Mouse (Mus musculus): ENCODE data around the gene Banf1.

DNA sequence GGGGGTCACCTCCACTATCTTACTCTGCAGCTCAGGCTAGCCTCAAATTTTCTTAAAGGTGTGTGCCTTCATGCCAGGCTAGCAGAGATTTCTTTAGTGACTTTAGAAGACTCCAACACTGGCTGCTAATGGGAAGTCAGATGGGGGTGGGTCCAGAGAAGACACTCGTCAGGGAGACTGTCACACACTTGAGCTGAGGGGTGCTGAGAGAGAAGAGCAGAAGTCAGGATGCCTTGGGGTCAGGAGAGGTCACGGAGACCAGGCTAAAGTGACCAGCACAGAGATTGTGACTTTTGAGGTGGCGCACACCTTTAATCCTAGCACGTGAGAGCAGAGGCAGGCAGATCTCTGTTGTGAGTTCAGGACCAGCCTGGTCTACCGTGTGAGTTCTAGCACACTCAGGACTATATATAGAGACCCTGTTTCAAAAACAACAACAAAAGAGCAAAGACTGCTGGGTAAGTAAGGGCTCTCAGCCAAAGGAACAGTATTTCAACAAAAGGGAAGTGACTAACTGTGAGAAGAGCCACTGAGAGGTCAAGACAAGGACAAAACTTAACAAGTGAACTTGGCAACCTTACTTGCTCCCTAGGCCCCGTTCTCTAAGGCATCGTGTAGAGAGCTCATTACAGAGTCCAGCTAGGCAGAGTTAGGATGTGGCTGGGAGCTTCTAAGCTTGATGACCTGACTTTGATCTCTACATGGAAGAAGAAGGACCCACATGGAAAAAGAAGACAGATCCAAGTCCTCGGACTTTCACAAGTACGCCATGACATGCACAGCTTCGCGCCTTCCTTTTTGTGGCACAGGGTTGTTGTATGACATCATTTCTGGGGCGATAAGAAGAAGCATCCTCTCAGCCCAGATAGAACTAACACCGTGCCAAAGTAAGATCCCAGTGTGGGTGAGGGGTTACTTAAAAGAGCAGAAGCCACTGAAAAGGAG is 41.4 kb upstream of the Banf1 start:
- no peak for TF ChIP-seq CTCF (IDR thresholded peaks at IDR 0.05; ENCODE audit: low read depth, low read length)
- TF ChIP-seq POLR2A (IDR thresholded peaks at IDR 0.05; ENCODE audit: extremely low read depth, insufficient read depth, low read length), result no peak

Measured in liver, adult 2 months (tissue).